Mouse (Mus musculus) cerebellum, adult 2 months (tissue): Measurements from ENCODE around the gene Rtraf.

ENCODE experiments used
- CTCF ChIP-seq: fragments of 200-500 bp; IDR thresholded peaks from 2 replicates; pipeline ENCODE4 v1.5.1; 2011; ENCODE audit warnings: low read depth, mild to moderate bottlenecking, control low read depth, low read length, moderate library complexity, borderline replicate concordance; ENCODE audit not compliant: insufficient read depth
- POLR2A ChIP-seq: fragments of 200-500 bp; IDR thresholded peaks from 2 replicates; pipeline ENCODE4 v1.6.1; 2011; ENCODE audit warnings: low read length, control low read depth, borderline replicate concordance; ENCODE audit not compliant: insufficient read depth

- TF ChIP-seq POLR2A, result no peak
- TF ChIP-seq CTCF, result no peak
Observed at GRCm38 (mm10) chr14:19768648-19769047, 55.0 kb downstream of the Rtraf start.
